Mouse (Mus musculus): ENCODE results near the gene Wsb1. TPM values are rescaled to one million over a fixed set of nuclear protein-coding genes. Genes with fewer than 3 reads are reported as not detected.

Gene Wsb1
- polyA plus RNA-seq, 1 experiment from 2014 or later: 114 TPM

Other genes starting within 250 kb of the Wsb1 start
- 4.1 and 5.0 TPM in 2 replicates for gene Ksr1, start 108.3 kb downstream of the Wsb1 start, polyA plus RNA-seq (2014; fragmentation: Nextera tagmentation; extraction: Ambion mirVana)
- gene Gm9964, start 42.2 kb upstream of the Wsb1 start, polyA plus RNA-seq (2014; fragmentation: Nextera tagmentation; extraction: Ambion mirVana): not detected in 2 replicates
- 4.9 TPM in 2 replicates for gene Nf1, start 85.0 kb upstream of the Wsb1 start, polyA plus RNA-seq (2014; fragmentation: Nextera tagmentation; extraction: Ambion mirVana)
- gene Omg, start 249.4 kb upstream of the Wsb1 start, polyA plus RNA-seq (2014; fragmentation: Nextera tagmentation; extraction: Ambion mirVana): 0.12 and 0.42 TPM in 2 replicates